Mouse (Mus musculus): ENCODE results near the gene Zfp36l1. TPM values are rescaled to one million over a fixed set of nuclear protein-coding genes. Genes with fewer than 3 reads are reported as not detected.

The Zfp36l1 gene
- total RNA-seq, 1 experiment from 2014 or later: 225 TPM

GRCm38 (mm10) chr12:80109753-80110545 is 2.9 kb downstream of the Zfp36l1 start:
- DNase-seq: peak; percentile 57

DNA sequence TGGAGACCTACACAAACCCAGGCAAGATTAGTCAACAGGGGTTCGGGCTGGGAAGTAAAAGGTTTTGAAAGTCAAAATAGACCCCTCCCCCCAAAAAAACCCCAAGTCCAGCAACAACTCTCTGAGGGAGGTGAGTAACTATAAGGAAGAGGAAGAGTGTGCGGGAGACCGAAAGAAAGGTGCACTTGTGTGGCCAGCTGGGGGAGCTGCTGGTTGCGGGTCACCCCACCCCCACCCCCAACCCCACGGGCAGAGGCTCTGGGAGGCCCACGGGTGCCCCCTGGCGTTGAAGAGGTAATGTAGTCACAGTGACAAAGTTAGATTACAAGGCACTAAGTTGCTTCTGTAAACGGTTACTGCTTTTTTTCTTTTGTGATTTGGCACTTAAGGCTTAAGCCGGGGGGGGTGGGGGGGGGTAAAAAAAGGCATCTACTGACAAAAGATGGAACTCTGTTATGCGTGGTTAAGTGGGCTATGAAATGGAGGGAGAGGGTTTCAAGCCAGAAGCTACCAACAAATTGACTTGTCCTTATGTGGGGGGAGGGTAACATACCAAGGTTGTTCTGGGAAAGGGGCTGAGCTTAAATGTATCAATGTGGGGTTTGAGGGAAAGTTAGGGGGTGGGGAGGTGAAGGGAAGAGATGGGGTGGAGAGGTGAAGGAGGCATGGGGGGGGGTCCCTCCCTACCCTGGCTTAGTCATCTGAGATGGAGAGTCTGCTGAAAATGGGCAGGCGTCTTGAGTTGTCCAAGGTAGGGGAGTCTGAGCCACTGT is 3.7 kb downstream of the Zfp36l1 start:
- peak; percentile 89 for DNase-seq

DNA sequence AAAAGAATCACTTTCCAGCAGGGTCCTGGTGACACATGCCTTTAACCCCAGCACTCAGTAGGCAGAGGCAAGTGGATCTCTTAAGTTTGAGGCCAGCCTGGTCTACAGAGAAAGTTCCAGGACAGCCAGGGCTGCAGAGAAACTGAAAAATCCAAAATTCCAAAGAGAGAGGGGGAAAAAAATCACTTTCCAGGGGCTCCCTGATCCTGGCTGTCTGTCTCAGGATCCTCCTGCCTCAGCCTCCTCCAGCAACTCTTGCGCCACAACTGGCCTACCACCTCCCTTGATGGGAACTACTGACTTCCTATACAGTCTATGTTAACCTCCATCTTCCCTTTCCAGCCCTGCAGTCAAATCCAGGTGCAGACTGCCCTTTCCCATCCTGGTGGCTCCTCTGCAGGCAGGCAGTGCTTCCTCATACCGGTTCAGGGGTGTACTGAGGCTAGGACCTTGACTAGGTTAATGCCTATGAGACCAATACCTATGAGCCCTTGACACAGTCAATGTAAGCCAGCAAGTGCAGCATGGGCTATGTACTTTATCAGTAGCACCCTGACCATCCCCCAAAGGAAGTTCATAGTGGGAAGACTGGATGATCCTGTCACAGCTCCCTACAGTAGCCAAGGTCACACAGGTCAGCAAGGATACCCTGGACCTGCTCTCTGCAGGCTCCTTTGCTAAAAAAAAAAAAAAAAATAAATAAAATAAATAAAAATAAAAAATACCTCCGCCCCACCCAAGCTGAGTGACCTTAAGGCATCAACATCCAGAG is 5.7 kb downstream of the Zfp36l1 start:
- no peak for DNase-seq

- DNase-seq: no peak
Measured at GRCm38 (mm10) chr12:80106138-80106895, 6.5 kb downstream of the Zfp36l1 start.

DNA sequence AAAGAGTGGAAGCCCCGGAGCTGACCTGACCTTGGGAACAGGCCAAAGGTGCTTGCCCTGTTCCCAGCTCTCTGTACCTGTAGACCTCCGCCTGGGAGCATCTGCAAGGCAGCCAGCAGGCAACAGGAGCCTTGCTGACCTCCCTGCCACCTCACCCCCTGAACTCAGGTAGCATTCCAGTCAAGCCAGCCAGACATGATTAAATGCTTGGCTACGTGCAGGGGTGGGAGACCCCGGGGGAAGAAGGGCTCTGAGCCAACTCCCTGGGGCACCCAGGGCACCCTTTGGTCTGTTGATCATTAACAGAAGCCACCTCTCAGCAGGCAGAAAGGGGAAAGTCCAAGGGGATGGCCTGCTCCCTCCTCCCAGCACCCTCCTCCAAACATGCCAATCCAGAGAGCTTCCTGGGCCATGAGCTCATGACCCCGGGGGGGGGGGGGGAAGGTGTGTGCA is 9.3 kb downstream of the Zfp36l1 start:
- no peak for DNase-seq

DNA sequence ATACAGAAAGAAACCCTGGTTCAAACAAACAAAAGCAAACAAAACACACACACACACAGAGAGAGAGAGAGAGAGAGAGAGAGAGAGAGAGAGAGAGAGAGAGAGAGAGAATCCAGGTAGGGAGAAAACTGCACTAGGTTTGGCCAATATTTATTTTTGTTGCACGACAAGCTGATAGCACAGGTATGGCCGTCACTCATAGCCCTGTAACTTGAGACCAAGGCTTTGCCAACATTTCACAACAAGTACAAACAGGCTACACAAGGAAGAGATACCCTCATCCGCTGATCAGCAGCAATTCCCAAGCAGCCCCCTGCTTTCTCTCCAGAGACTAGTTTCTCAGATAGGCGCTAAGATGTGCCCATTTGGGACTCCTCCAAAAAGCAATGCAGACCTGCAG is 9.7 kb downstream of the Zfp36l1 start:
- DNase-seq: no peak

- no peak for DNase-seq
Measured at GRCm38 (mm10) chr12:80098825-80099224, 14.0 kb downstream of the Zfp36l1 start.

DNA sequence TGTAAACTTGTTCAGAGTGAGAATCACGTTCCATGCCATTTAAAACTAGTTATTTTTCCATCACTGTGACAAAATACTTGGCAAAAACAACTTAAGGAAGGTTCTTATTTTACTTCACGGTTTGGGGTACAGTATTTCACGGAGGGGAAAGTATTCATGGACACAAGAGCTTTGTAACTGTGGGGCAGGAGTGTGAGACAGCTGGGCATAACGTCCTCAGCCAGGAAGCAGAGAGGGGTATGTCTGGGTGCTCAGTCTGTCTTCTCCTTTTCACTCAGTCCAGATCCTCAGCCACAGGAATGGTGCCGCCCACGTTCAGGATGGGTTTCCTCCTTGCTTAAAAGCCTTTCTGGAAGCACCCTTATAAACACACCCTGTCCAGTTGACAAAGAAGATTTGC is 16.1 kb downstream of the Zfp36l1 start:
- no peak for DNase-seq

DNA sequence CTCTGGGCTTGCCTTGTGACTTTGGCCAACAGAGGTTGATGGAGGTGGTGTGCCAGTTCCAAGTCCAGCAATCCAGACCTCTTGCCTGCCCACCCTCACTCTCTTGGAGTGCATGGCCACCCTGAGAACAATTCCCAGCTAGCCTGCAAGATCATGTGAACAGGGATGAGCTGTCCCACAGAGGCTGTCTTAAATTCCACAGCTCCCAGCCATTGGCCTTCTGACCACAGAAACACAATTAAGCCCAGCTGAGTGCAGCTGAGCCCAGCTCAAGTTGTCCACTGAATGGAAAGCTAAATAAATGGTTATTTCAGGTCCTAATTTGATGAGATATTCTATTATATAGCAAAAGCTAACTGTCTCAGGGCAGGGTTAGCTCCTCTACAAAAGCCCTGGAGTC is 20.0 kb downstream of the Zfp36l1 start:
- no peak for DNase-seq

- DNase-seq: no peak
Measured at GRCm38 (mm10) chr12:80091080-80091479, 21.7 kb downstream of the Zfp36l1 start.

DNA sequence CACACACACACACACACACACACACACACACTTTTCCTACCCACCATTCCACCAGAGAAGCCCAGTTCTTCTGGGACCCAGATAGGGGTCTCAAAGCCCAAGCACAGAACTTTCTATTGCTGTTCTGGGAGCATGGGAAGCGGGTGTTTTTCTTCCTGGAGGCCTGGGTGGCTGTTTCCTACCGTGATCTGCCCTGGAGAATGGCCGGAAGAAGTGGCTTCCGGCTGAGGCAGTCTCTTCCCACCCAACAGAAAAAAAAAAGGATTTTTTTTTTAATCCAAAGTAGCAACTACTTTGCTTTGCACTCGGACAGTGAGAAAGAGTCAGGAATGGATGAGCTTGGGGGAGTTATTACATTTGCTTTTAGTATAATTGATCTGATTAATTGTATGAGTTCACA is 22.3 kb downstream of the Zfp36l1 start:
- no peak for DNase-seq

GRCm38 (mm10) chr12:80088143-80088542 is 24.7 kb downstream of the Zfp36l1 start:
- no peak for DNase-seq

- no peak for DNase-seq
Measured at GRCm38 (mm10) chr12:80084446-80085112, 28.2 kb downstream of the Zfp36l1 start.

DNA sequence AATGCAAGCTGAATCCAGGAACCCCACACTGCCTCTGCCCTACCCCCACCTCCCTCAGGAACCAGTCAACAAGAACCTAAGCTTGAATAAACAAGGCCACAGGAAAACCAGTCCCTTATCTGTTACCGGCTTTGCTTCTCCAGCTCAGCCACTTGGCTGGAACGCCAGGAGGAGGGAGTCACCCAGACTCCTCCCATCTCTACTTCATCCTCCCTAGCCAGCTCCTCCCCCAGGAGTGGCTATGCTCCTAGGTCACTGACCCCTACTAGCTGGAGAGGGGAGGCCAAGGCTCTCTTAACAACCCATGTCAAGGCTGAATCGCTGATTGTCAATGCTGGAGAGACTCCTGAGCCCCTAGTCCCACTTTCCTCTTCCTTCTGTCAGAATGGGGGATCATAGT is 28.9 kb downstream of the Zfp36l1 start:
- DNase-seq: peak; percentile 56

DNA sequence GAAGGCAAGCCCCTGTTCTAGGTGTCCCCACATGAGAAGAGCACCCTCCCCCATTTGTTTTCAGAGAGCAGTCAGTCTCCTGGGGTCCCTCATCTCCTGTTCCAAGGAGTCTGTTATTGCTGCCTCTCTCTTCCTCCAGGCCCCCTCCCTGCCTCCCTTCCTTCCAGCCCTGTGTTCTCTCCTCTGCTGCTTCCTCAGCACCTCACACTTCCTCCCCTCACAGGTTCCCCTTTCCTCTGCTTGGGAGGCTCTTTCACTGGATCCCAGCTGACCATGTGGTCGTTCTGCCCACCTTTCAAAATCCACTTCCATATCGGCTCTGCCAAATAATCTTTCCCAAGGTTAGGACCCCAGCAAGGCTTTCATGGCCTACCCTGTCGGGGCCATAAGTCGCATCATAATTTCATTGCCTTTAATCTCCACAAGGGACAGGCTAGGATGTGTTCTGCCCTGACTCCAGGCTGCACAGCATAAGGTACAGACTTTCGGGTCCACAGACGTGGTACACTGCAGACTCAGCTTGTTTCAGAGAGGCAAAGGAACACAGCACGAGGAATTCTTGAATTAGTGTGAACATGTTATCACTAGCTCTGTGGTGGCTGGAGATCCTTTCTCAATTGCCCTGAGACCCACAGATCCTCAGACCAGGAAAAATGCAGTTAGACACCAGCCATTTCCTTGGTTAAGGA is 29.5 kb downstream of the Zfp36l1 start:
- no peak for DNase-seq

DNA sequence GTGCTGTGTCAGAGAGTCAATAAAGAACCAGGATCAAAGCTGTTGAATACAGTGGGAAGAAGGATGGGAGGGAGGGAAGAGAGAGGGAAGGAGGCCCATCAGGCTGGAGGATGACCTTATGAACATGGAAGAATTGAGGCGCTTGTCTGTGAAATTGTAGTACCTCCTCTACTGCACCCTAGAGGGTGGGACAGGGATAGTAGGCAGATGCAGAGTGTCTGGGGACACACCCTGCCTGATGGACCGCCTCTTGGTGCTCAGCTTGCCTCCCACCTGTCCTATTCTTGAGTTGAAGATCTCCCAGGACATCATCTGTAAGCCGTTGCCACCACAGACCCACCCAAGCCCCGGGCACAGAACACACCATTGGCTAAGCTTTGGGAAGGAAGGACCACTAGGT is 30.1 kb downstream of the Zfp36l1 start:
- DNase-seq: no peak

- DNase-seq: no peak
Measured at GRCm38 (mm10) chr12:80081440-80081839, 31.4 kb downstream of the Zfp36l1 start.

- DNase-seq: no peak
Measured at GRCm38 (mm10) chr12:80079937-80080336, 32.9 kb downstream of the Zfp36l1 start.

GRCm38 (mm10) chr12:80074331-80074730 is 38.5 kb downstream of the Zfp36l1 start:
- no peak for DNase-seq

DNA sequence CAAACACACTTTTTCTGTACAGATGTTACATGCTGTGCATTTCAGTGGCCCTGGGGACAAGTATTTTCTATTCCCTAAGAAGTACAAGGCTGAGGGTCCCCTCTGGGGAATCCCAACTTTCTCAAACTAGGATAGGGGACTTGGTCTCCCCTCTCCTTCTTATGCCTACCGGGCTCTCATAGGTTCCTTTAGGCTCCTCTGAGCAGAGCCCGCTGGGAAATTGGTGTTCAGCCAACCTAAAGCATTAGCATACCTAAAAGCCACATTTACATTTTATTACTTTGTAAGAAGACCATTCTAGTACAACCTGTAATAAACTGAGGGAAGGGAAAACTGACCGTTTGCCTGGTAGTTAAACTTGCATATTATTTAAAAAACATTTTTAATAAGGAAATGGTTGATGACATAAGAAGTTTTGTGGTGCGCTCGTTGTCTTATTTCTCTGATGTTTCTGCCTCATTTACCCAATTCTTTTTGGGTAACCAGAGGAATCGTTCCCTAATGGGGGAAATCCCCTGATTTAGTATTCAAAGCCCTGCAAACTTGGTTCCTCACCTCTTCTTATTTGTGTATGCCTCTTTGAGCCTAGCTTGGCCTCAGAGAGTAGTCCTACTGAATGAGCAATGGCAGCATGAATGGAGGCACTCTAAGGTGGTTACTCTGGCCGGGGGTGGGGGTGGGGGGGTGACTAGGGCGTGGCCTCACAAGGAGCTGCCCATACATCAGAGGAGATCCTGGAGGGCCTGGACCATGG is 42.1 kb downstream of the Zfp36l1 start:
- DNase-seq: no peak
